Mouse (Mus musculus): ENCODE data around the gene Ppp2r2c. TPM values are rescaled to one million over a fixed set of nuclear protein-coding genes. Genes with fewer than 3 reads are reported as not detected.

The Ppp2r2c gene
- total and polyA plus RNA-seq, 3 experiments: 0.06 to 0.96 (median 0.78) TPM

DNA sequence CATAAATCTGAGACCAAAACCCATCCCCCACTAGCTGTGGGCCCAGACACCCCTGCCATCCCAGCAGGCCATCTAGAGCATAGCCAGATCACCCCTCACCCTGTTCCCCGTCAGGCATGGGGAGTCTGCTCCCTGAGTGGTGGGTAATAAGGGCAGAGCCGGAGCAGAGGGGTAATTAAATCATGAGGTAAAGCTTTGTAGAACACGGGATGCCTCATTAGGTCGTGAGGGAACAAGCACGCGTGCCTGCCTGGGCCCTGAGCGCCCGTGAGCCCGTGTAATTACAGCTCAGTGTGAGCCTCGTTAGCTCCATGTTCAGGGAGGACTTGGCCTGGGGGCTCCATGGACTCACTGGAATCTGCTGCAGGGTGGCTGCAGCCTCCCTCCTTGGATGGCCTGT, 39.4 kb downstream of the Ppp2r2c start:
- intact Hi-C loops (cut with DNase I): no loop called here
- TF ChIP-seq POLR2A (IDR thresholded peaks at IDR 0.05; ENCODE audit: insufficient read depth, low read depth, low read length): no peak
- Histone ChIP-seq H3K27me3 (ENCODE audit: control insufficient read depth, insufficient read depth, low read length) (no peaks in the 10 kb centered on the region), H3K4me1 (ENCODE audit: control insufficient read depth, insufficient read depth, low read length) (no peaks in the 10 kb centered on the region), H3K4me3 (no peak overlapping the region), H3K27ac (no peak overlapping the region), H3K79me2 (replicated peaks; ENCODE audit: control insufficient read depth, insufficient read depth, low read length) (no peaks in the 10 kb centered on the region), H3K9ac (ENCODE audit: low read depth, low read length) (no peak overlapping the region), H3K36me3 (ENCODE audit: control insufficient read depth, insufficient read depth, low read length) (no peaks in the 10 kb centered on the region)
- no peak for DNase-seq
- 71% methylated on average over 10 of the region's 10 CpGs for WGBS

DNA sequence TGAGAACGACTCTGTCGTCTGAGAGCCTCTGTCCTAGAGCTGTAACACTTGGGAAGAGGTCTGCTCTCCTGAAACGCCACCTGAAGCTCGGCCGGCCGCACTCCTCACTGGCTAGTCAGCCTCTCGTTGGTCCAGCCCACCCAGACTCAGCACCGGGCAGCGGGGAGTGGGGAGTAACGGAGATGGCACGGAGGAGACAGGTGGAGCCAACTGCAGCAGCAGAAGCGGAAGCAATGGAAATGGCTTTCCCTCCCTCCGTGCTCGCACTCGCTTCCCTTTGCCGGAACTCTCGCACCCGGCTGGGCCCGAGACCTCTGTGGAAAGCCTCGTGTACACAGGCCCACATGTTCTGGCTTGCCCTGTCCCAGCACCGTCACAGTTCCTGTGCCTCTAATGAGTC, 41.2 kb downstream of the Ppp2r2c start:
- DNase-seq: no peak
- intact Hi-C loops (cut with DNase I): no loop called here
- no peak overlapping the region for H3K9ac ChIP-seq (ENCODE audit: low read depth, low read length)
- no peak overlapping the region for H3K27ac ChIP-seq
- no peaks in the 10 kb centered on the region for H3K36me3 ChIP-seq (ENCODE audit: control insufficient read depth, insufficient read depth, low read length)
- H3K27me3 ChIP-seq (ENCODE audit: control insufficient read depth, insufficient read depth, low read length): no peaks in the 10 kb centered on the region; the same call in 1 of the 2 replicates
- H3K4me3 ChIP-seq: no peak overlapping the region
- H3K79me2 ChIP-seq (replicated peaks; ENCODE audit: control insufficient read depth, insufficient read depth, low read length): no peaks in the 10 kb centered on the region
- TF ChIP-seq CTCF (IDR thresholded peaks at IDR 0.05) (no peak), EP300 (IDR thresholded peaks at IDR 0.05; ENCODE audit: insufficient read depth, low read depth, low read length) (no peak), POLR2A (IDR thresholded peaks at IDR 0.05; ENCODE audit: insufficient read depth, low read depth, low read length) (no peak)
- 77% methylated on average over 21 of the region's 21 CpGs for WGBS
- H3K4me1 ChIP-seq (ENCODE audit: control insufficient read depth, insufficient read depth, low read length): no peaks in the 10 kb centered on the region

DNA sequence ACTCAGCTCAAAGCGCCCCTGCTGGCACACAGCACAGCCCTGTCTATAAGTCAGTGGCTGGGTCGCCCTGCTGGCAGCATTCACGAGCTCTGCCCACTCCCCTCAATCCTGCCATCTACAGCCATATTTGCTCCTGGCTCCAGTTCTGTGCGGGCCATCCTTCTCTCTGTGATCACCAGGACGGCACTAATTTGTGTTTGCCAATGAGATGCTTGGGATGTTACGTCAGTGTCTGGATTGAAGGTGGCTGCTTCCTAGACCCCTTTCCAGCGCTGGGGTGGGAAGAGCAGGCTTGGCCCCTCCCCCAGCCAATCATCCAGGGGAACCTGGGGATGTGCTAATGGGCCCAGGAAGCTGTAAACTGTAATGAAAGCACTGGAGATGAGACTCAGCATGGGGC, 42.7 kb downstream of the Ppp2r2c start:
- DNase-seq: no peak
- no peak overlapping the region for H3K9ac ChIP-seq (ENCODE audit: low read depth, low read length)
- H3K27me3 ChIP-seq (ENCODE audit: control insufficient read depth, insufficient read depth, low read length): no peaks in the 10 kb centered on the region; the same call in 1 of the 2 replicates
- intact Hi-C loops (cut with DNase I): no loop called here
- TF ChIP-seq CTCF (IDR thresholded peaks at IDR 0.05) (no peak), EP300 (IDR thresholded peaks at IDR 0.05; ENCODE audit: insufficient read depth, low read depth, low read length) (no peak), POLR2A (IDR thresholded peaks at IDR 0.05; ENCODE audit: insufficient read depth, low read depth, low read length) (no peak)
- H3K36me3 ChIP-seq (ENCODE audit: control insufficient read depth, insufficient read depth, low read length): no peaks in the 10 kb centered on the region
- H3K27ac ChIP-seq: no peak overlapping the region
- WGBS: 17% methylated on average over 7 of the region's 7 CpGs
- no peaks in the 10 kb centered on the region for H3K79me2 ChIP-seq (replicated peaks; ENCODE audit: control insufficient read depth, insufficient read depth, low read length)
- no peak overlapping the region for H3K4me3 ChIP-seq
- no peaks in the 10 kb centered on the region for H3K4me1 ChIP-seq (ENCODE audit: control insufficient read depth, insufficient read depth, low read length)

DNA sequence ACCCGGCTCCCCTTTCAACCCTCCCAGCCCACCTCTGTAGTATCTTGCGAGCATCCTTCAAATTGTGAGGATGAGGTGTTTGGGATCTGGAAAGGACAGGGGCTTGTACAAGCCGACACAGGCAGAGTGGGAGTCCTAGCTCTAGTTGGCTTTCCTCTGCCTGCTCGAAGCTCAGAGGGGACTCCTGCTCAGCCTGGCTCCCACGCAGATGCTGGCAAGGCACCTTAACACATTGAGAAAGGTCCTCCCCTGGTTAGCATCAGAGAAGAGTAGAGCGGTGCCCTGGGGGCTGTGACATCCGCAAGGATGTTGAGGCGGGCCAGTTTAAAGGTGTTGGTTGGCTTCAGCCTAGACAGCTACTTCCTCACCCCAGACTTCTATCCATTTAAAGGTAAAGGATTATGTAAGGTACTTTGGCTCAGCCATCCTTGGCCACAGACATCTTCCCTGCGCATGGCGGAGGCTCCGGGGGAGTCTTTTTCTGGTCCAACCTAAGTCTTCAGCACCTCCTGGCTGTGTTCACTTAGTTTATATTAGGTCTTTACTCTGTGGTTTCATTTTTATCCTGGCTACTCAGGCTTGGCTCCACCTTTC, 43.5 kb downstream of the Ppp2r2c start:
- H3K79me2 ChIP-seq (replicated peaks; ENCODE audit: control insufficient read depth, insufficient read depth, low read length): no peaks in the 10 kb centered on the region
- no peaks in the 10 kb centered on the region; the same call in 1 of the 2 replicates for H3K27me3 ChIP-seq (ENCODE audit: control insufficient read depth, insufficient read depth, low read length)
- H3K9ac ChIP-seq (ENCODE audit: low read depth, low read length): no peak overlapping the region
- no peaks in the 10 kb centered on the region for H3K36me3 ChIP-seq (ENCODE audit: control insufficient read depth, insufficient read depth, low read length)
- H3K27ac ChIP-seq: no peak overlapping the region
- no peak overlapping the region for H3K4me3 ChIP-seq
- DNase-seq: no peak
- no peak for TF ChIP-seq EP300 (IDR thresholded peaks at IDR 0.05; ENCODE audit: insufficient read depth, low read depth, low read length)
- TF ChIP-seq CTCF (IDR thresholded peaks at IDR 0.05): no peak
- no peak for TF ChIP-seq POLR2A (IDR thresholded peaks at IDR 0.05; ENCODE audit: insufficient read depth, low read depth, low read length)
- H3K4me1 ChIP-seq (ENCODE audit: control insufficient read depth, insufficient read depth, low read length): no peaks in the 10 kb centered on the region
- 54% methylated on average over 11 of the region's 11 CpGs for WGBS
- intact Hi-C loops (cut with DNase I): no loop called here

- Histone ChIP-seq H3K27ac (no peak overlapping the region), H3K4me1 (ENCODE audit: control insufficient read depth, insufficient read depth, low read length) (no peaks in the 10 kb centered on the region), H3K79me2 (replicated peaks; ENCODE audit: control insufficient read depth, insufficient read depth, low read length) (no peaks in the 10 kb centered on the region), H3K4me3 (no peak overlapping the region), H3K36me3 (ENCODE audit: control insufficient read depth, insufficient read depth, low read length) (no peaks in the 10 kb centered on the region), H3K9ac (ENCODE audit: low read depth, low read length) (no peak overlapping the region), H3K27me3 (ENCODE audit: control insufficient read depth, insufficient read depth, low read length) (no peaks in the 10 kb centered on the region; the same call in 1 of the 2 replicates)
- DNase-seq: no peak
- 55% methylated on average over 14 of the region's 14 CpGs for WGBS
- intact Hi-C loops (cut with DNase I): no loop called here
- TF ChIP-seq POLR2A (IDR thresholded peaks at IDR 0.05; ENCODE audit: insufficient read depth, low read depth, low read length) (no peak), EP300 (IDR thresholded peaks at IDR 0.05; ENCODE audit: insufficient read depth, low read depth, low read length) (no peak), CTCF (IDR thresholded peaks at IDR 0.05) (no peak)
Observed at GRCm38 (mm10) chr5:36912602-36913310, 44.4 kb downstream of the Ppp2r2c start.

DNA sequence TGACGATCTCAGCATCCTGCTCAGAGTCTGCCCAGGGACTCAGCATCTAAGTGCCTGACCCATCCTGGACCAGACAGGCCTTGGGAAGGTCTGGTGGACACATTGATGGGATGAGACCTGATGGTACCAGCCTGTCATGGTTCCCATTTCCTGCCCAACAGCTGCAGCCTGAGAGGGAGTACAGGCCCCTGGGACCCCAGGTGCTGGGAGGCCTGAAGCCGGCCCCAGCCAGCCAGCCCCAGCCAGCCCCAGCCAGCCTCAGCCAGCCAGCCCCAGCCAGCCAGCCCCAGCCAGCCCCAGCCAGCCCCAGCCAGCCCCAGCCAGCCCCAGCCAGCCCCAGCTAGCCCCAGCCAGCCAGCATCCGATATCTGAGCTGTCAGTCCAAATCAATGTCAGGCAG, 46.9 kb downstream of the Ppp2r2c start:
- no peaks in the 10 kb centered on the region for H3K4me1 ChIP-seq (ENCODE audit: control insufficient read depth, insufficient read depth, low read length)
- H3K27ac ChIP-seq: no peak overlapping the region
- no peaks in the 10 kb centered on the region; the same call in 1 of the 2 replicates for H3K27me3 ChIP-seq (ENCODE audit: control insufficient read depth, insufficient read depth, low read length)
- no peak for DNase-seq
- no peak for TF ChIP-seq EP300 (IDR thresholded peaks at IDR 0.05; ENCODE audit: insufficient read depth, low read depth, low read length)
- no peak for TF ChIP-seq CTCF (IDR thresholded peaks at IDR 0.05)
- TF ChIP-seq POLR2A (IDR thresholded peaks at IDR 0.05; ENCODE audit: insufficient read depth, low read depth, low read length): no peak
- no peaks in the 10 kb centered on the region for H3K79me2 ChIP-seq (replicated peaks; ENCODE audit: control insufficient read depth, insufficient read depth, low read length)
- no peaks in the 10 kb centered on the region for H3K36me3 ChIP-seq (ENCODE audit: control insufficient read depth, insufficient read depth, low read length)
- intact Hi-C loops (cut with DNase I): no loop called here
- WGBS: 58% methylated on average over 3 of the region's 3 CpGs
- H3K4me3 ChIP-seq: no peak overlapping the region
- H3K9ac ChIP-seq (ENCODE audit: low read depth, low read length): no peak overlapping the region
